15 mouse cellular contexts compared by ENCODE assay signal in the genomic region with DNA sequence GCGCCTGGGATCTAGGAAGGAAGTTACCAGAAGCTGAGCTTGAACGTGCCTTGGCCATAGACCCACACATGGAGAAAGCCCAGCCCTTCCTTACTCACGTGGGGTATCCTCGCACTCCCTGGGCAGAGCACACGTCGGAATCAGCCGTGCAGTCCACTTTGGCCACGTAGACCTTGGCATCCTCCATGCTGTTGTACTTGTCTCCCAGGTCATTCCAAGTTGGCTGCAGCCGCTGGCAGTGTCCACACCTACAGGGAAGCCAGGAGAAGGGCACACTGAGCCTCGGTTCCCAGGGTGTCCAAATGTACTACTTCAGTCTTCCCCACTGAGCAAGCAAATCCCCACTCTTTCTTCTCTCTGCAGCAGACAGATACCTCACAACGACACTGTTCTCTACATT.
"Had no signal": no experiment of that assay in that cellular context is flagged by ENCODE, and none has a peak within 500 bp of the region (broad histone marks: within the 10 kb centered on the region; RNA-seq: fewer than 3 reads in every experiment).

No protein-coding gene starts in this region.

- H3K27ac ChIP-seq: kidney, postnatal 0 days; layer of hippocampus, adult 2 months; limb, embryonic 13.5 days; liver, embryonic 15.5 days; midbrain, embryonic 12.5 days had no signal

- H3K9me3 ChIP-seq: limb, embryonic 13.5 days; liver, embryonic 15.5 days; midbrain, embryonic 12.5 days had no signal

- DNase-seq: kidney, adult 9 months; kidney, postnatal 4 days; left cerebral cortex, postnatal 4 days; lung, postnatal 36 days; right cerebral cortex, postnatal 25 days; thymus, adult 2 months; thymus, postnatal 25 days had no signal

- H3K4me2 ChIP-seq: limb, embryonic 13.5 days; liver, embryonic 11.5 days; liver, embryonic 15.5 days; midbrain, embryonic 12.5 days had no signal

- H3K9ac ChIP-seq: limb, embryonic 13.5 days; liver, embryonic 15.5 days; midbrain, embryonic 12.5 days had no signal

- H3K27me3 ChIP-seq: limb, embryonic 13.5 days; liver, embryonic 15.5 days; midbrain, embryonic 12.5 days had no signal

- ATAC-seq: intestine, postnatal 0 days; midbrain, embryonic 16.5 days had no signal

- H3K4me3 ChIP-seq: layer of hippocampus, adult 2 months; limb, embryonic 13.5 days; liver, embryonic 15.5 days; midbrain, embryonic 12.5 days had no signal
